Mouse (Mus musculus) heart, adult 9 months (tissue): ENCODE data around the gene Arv1.
A peak's percentile ranks its signal among the peaks of the same experiment; 100 is the strongest.

Experiments used
- DNase-seq, 2 experiments: peaks; one replicate each; pipeline ENCODE4 v3.0.0; 2022; ENCODE audit warnings: low spot score in 2 of 2

Arv1 gene

DNA sequence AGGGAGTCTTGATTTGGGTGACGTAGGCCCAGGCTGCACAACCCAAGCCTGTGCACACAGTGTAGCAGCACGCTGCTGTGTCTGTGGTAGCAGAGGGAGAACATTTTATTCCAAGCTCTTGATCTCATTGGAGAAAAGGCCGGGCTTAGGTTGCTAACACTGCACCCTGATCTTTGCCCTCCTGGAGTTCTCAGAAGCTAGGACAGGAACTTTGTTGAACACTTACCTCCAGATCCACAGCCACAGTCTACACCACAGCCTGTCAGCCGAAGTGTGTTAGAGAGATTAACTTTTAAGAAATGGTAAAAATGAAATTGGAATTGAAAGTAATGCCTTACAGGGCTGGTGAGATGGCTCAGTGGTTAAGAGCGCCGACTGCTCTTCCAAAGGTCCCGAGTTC is 2.4 kb downstream of the Arv1 start:
- no peak for DNase-seq

DNA sequence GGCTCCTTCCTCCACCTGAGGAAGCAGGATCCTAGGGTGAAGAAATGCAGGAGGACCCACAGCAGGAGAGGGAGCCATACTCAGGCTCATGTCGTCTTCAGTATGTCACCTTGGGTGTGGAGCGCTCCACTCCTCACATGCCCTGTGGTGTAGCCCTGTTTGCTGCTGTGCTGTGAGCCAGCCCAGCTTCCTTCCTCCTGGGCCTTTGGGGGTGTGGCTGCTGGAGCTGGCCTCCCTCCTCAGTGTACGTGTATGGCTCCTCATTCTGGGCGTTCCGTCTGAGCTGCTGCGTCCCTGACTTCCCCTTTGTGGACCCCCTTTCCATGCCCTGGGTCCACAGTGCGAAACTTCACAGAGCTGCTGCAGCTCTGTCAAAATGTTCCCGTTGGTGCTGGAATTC is 10.9 kb downstream of the Arv1 start:
- DNase-seq, result no peak

DNA sequence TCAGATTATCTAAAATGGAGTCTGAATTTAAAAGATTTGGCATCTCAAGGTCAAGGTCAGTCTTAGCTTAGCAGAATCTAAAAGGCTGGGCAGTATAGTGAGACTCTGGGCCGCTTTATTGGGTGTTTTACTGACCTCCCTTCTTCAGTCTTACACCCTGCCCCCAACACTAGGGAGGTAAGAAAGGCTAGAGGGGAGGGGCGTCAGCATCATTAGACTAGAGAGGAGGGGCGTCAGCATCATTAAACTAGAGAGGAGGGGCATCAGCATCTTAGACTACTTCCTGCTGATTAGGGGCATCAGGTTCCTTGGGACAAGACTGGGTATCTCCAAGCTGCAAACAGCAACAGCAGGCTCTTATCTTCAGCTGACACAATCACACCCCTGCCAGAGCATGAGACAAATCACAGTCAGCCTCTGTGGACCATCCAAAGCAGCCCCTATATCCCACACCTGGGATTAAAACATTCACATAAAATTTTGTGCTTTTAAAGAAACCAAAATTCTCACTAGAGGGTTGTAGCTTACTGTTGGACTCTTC is 13.5 kb downstream of the Arv1 start:
- DNase-seq, result no peak

DNA sequence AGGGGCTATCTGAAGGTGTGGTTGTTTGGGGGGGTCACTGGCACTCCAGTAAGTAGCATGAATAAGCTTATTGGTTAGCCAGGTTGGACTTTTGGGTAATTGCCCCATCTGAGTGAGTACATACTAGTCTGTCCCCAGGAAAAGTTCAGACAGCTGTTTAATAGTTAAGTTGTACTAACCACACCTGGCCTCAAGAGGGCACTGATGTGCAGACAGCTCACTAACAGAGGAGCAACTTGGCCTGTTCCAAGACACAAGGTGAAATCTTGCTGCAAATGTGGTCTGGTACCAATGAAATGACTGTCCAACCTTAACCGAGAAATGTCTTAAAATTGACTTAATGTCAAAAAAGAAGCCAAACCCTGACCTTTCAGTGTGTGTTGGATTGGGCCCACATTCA is 17.3 kb downstream of the Arv1 start:
- no peak for DNase-seq

DNA sequence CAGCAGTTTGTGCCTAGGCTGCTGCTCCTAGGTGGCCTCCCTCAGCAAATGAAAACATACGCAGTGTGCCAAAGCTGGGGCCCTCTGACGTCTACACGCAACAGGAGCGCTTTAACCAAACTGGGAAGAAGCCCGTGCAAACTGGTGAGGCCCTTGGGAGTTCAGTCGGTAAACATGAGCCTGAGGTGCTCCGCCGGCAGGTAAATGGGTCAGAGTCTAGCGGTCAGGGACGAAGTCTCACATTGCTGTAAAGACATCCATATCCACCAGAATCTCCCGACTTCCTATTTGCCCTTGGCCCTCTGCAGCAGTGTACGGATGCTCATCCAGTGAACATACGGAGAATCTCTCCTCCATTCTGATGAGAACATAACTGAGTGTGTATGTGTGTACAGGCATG is 24.7 kb downstream of the Arv1 start:
- no peak for DNase-seq

DNA sequence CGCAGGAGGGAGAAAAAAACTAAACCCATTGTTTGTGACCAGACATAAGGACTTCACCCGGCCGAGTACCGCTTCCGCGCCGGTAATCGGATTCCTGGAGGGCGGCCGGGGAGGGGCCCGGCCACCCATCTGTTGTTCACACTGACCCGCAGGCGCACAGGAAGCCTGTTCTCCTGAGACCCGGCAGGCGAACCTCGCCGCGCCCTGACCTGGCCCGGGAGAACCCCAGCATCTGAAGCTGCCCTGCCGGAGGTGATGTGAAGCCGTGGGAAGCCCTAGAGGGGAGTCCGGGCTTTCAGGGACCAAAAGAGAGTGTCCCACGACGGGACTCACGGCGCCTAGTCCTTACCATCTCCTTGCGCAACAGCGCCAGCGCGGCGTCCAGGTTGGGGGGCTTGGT is 29.3 kb downstream of the Arv1 start:
- peak; percentile 15 to 36 for DNase-seq

DNA sequence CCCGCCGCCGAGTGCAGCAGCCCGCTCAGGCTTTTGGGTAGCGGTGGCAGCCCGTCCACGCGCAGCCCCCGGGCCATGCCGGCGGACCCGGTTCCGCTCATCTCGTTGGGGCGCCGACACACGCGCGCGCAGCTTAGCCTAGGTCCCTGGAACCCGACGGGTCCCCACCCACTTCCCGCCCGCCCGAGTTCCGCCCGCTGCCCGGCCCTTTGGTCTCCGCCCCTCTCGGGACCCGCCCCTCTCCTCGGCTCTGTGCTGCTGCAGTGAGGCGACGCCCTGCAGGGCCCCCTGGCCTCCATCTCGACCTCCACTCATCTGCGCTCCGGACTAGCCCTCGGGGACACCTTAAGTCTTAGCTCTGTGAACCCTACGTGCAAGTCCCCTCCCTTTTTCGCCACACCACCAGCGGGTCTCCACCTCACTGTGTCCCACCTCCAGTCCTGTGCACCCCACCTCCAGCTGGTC is 29.8 kb downstream of the Arv1 start, which contains the start of gene Fam89a:
Gene Fam89a (minus strand): TSS at position 124 of the 465 bp plus-strand sequence.
- peak; percentile 18 to 28 for DNase-seq

DNA sequence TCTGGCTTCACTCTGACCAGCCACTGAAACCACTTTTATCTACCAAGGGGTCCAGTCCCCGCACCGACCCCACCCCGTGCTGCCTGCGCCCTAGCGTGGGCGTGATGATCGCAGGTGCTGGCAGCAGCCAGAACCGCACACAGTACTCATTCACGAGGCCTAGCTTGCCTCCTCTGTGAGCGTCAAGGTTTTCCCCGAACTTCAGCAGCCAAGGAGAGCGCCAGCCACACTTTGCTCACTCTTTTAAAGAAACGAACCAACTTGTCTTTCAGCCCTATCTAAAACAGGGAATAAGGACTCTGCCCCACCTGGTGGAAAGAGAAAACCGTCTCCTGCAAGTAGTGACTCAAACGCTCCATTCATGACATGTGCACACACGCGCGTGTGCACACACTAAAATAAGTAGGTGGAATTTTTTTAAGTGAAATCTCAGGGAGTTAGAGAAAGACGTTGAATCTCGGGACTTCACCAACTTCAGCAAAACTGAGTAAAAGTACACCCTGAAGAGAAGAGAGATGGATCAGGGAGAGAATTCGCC is 30.5 kb downstream of the Arv1 start:
- no peak for DNase-seq

DNA sequence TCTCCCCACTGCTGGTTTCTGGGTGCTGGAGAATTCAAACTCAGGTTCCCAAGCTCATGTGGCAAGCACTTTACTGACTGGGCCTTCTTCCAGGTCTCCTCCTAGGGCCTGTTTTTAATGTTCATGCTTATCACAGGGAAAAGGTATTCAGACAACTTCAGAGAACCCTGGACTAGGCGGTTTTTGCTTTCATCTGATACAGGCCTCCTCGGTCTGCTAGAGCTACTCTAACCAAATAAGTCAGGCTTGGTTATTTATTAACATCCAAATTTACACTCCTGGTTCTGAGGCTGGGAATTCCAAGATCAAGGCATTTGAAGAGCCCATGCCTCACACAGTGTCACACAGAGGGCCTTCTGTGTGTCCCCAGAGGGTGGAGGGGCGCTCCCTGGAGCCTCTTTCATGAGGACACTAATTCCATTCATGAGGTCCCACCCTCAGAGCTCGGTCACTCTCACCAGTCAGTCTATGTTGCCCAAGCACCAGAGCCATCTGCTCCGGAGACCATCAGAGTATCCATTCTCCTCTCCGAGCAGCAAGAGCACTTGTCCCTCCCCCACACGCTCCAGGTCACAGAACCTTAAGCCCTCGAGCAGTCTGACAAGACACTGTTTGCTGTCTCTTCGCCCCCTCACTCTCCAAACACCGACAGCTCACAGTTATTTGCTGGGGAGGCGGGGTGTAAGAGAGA is 32.3 kb downstream of the Arv1 start:
- no peak for DNase-seq

DNA sequence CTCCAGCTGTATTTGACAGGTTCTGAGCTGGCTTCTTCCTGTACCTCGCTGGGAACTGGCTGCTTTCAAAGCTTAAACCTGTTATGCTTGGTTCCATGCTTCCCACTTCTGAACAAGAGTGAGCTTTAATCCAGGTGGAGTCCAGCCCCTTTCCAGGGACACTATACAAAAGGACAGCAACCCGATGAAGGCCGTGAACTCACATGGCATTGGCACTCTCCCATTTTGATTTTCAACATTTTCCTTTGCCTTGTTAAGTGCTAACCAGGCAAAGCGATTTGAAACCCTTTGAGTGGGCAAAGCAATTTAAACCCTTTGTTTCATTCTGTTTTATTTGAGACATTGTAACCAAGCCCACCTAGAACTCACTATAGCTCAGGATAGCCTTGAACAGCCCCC is 32.9 kb downstream of the Arv1 start:
- no peak for DNase-seq

DNA sequence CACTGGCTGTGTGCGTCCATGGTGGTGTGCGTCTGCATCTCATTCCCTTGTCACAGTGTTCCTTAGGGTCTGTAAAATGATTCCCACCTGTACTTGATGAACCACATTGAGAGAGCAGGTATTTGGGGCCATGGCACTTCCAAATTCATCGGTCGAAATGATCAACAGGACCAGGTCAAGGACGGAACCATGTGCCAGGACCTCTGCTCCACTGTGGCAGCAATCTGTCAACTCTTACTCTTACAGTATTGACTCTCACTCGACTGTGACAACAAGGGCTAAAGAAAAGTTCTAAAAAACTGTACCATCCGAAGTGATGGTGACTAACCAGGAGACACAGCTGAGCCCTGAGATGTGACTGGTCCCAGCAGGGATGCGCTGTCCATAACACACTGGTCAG is 33.5 kb downstream of the Arv1 start:
- no peak for DNase-seq

DNA sequence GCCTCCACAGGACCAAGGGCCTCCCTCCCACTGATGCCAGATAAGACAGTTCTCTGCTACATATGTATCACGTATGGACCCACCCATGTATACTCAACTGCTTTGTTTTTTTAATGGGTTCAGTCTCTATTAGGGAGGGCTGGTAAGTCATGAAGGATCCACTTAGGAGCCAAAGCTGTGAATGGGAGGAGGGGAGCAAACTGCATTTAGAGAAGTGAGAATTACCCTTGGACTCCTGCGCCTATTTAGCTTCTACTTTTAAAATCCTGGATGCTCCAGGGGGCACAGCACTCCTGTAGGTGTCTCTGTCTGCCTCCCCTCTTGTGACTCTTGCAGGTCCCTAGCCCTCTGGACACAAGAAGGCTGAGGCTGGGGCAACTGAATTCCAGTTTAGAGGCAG is 34.2 kb downstream of the Arv1 start:
- DNase-seq, result no peak

DNA sequence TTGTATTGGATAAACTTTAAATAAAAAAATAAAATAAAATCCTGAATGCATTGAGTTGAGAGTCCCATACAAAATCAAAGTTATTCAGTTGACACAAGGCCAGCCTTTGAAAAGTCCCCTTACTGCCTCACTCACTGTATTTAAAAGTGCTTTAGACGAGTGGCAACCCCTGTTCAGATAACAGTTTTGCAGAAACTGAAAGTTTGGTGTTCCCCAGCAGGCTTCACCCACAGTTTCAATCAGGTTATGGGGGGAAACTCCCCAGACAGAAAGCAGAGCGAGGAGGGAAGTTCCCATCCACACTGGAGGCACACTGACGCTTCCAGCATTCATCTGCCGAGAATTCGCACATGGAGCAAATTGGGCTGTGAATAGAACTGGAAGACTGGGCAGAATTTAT is 34.7 kb downstream of the Arv1 start:
- no peak for DNase-seq

DNA sequence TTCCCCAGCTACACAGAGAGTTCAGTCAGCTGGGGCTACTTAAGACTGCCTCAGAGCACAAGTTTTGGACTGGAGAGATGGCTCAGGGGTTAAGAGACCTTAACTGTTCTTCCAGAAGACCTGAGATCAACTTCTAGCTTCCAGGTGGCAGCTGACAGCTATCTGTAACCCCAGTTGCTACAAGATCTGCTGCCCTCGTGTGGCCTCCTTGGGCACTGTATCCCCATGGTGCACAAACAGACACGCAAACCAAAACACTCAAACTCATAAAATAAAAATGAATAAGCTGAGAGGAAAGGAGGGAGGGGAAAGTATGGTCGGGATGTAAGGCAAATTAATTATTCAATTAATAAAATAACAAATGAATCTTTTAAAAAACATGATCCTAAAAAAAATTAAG is 36.6 kb downstream of the Arv1 start:
- no peak for DNase-seq

DNA sequence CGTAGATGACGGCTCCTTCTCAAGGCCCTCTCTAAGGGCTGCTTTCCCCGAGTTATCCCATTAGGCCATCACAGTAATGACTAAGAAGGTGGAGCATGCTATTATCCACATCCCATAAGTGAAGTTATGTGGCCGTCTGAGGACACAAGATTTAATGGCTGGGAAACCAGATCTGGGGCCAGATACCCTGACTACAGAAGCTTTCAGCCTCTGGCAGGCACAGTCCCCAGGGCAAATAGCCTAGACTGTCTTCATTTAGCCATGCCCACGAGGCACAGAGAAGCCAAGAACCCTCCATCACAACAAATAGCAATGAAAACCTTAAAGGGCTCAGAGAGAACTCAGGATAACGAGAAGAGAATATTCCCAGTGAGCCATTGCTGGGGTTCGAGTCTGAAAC is 41.1 kb downstream of the Arv1 start:
- no peak for DNase-seq

DNA sequence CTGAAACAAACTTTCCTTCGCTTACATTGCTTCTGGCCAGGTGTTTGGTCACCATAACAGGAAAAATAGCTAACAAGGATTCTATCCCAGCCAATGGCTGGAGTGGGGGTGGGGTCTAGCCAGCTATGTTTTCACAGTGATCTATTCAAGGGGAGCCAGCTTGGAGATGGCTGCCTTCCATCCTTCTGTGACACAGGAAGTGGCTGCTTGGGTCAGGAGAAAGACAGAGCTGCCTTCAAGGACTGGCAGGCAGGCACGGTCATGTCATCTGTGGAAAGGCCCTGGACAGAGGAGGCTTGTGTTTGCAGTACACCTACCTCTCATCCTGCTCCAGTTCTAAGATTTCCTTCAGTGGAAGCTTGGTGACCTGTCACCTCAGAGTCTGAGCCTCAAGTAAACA is 50.5 kb downstream of the Arv1 start:
- no peak for DNase-seq

DNA sequence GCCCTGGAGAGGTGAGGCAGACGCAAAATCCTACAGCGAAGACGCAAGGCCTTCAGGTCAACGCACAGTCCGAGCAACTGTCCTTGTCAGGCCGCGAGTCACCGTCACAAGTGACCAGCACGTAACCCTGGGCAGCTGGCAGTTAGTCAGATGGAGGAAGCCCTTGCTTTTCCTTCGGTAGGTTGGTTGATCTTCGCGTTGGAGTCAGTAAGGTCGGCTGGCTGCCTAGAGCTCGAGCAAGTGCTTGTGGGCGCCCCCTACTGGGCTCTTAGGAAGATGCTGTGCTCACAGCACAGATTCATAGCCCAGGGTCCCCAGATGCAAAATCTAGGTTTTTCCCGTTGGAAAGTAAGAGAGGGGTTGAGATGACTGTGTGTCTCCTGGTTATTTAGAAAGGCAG is 53.8 kb downstream of the Arv1 start:
- DNase-seq, result peak; percentile 23 to 30

DNA sequence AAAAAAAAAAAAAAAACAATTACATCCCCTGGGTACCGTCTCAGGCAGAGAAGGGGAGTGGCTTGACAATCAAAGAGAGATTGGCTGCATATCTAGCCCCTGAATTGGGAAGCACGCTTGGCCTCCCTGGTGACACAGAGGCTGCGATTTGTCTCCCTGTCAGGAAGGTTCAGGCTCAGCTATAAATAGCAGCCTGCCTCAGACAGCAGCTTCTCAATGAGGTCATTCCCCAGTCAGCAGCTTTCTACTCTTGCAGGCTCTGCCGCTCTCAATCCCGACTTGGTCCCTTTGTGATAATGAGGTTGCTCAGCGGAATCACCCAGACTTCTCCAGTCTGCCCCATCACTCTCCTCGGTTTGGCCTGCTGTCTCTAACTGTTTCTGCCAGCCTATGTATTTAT is 58.3 kb downstream of the Arv1 start:
- peak; percentile 53 to 65 for DNase-seq

DNA sequence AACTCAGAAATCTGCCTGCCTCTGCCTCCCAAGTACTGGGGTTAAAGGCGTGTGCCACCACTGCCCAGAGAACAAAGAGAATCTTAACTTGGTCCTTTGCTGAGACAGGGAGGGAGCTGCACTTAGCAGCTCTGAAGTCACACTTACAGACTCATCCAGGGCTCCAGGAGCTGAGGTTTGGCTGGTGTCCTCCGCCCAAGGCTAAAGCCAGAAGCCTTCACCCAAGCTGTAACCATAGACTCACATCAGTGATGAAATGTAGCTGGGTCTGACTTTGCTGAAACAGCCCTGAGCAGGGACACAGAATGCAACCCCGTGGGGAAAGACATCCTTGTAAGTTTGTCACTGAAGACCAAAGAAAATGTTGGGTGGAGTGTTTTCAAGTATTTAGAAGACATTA is 60.5 kb downstream of the Arv1 start:
- no peak for DNase-seq

DNA sequence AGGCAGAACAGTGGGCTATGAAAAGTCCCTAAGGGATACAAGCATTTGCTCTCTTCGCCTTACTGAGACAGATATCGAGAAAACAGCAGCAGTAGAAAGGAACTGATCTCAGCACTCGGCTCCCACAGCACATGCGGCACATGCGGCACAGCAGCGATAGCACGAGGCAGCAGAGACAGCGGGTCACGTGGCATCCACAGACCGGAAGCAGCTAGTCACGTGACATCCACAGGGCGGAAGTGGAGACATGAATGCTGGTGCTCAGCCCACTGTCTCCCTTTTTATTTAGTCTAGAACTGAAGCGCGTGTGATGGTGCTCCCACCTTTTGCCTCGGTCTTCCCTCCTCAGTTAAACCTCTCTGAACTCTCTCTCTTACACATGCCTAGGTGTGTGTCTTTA is 61.3 kb downstream of the Arv1 start:
- no peak for DNase-seq
